Mouse (Mus musculus) granulocyte monocyte progenitor cell, adult 5-6 weeks (primary cell): ENCODE results near the gene Bmp3. TPM values are rescaled to one million over a fixed set of nuclear protein-coding genes. Genes with fewer than 3 reads are reported as not detected.

Experiments
- ATAC-seq: replicated peaks from 2 replicates; pipeline ENCODE4 v1.8.0; 2016; ENCODE audit warnings: mild to moderate bottlenecking, moderate TSS enrichment, inconsistent platforms; ENCODE audit not compliant: poor library complexity, severe bottlenecking
- total RNA-seq, 2 experiments: library from RNA; stranded (forward) in 1 of 2; stranded (reverse) in 1 of 2; fragments of 200-712, 200-1000 nt in 1 of 2; fragments of >200 nt in 1 of 2; fragmentation: Nextera tagmentation in 1 of 2; gene quantifications; 2 replicates each; pipeline ENCODE4 v1.2.3; 2014 to 2017

Gene Bmp3
- total RNA-seq, 2 experiments from 2014 or later = not detected

DNA sequence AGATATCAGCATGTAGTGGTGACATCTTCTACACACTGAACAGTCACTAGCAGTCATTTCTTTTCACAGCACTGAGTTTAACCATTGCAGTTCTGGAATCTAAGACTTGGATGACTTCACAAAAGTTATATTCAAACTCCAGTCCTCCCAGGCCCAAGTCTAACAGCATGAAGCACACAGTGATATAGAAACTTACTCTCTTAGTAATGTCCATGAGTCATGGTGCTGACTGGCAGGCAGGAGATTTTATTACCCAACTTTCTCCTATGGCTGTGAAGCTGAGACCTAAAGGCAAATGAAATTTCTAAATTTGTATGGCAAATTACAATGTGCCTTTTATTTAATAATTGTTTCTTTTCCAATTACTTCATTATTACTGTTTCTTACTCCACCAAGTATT lies 43.7 kb downstream of the Bmp3 start:
- no peak for ATAC-seq

GRCm38 (mm10) chr5:98900926-98901325 lies 46.7 kb downstream of the Bmp3 start:
- ATAC-seq = no peak

- no peak for ATAC-seq
These were observed 48.1 kb downstream of the Bmp3 start for GRCm38 (mm10) chr5:98902339-98902738.

GRCm38 (mm10) chr5:98918716-98919115 lies 64.5 kb downstream of the Bmp3 start:
- ATAC-seq = no peak

DNA sequence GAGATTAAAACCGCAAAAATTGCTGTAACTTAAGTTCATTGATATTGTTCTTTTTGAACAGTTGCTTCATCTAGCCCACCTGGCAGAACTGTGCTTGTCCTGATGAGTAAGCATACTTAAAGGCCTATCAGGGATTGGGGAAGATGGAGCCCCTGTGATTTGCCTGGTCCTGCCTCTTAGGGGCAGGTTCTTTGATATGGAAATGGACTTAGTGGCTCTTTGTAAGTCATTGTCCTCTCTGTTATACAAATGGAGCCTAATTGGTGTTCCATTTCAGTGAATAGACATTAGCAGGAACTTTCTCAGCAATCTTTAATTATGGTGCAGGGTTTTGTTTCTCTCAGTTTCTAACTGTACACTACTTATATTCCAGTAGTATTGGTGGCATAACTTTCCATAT lies 67.4 kb downstream of the Bmp3 start:
- ATAC-seq = no peak

- no peak for ATAC-seq
These were observed 68.7 kb downstream of the Bmp3 start for GRCm38 (mm10) chr5:98922921-98923320.

Other genes starting within 250 kb of the Bmp3 start
- not detected in 2 replicates for gene Prkg2, start 182.9 kb downstream of the Bmp3 start, total RNA-seq (2014; fragmentation: Nextera tagmentation)
- gene Prkg2, start 182.9 kb downstream of the Bmp3 start, total RNA-seq (2017) = not detected in 2 replicates